Mouse (Mus musculus) Patski (cell line): ENCODE data around the gene Homer3. TPM values are rescaled to one million over a fixed set of nuclear protein-coding genes. Genes with fewer than 3 reads are reported as not detected.

Experiments used
- ATAC-seq: fragments of 100-300 bp; one replicate; pipeline ENCODE4 v1.8.0; 2021
- CTCF ChIA-PET: fragments of 350-600 bp; sonication (Branson Sonifier 250); formaldehyde crosslinking; loops from one replicate; lab custom pipeline; 2022; ENCODE audit warnings: inconsistent platforms; lab: Charles Lee
- POLR2A ChIA-PET: fragments of 350-600 bp; sonication (Branson Sonifier 250); formaldehyde crosslinking; loops from one replicate; lab custom pipeline; 2022; ENCODE audit warnings: antibody characterized with exemption, inconsistent platforms; lab: Charles Lee
- DNase-seq: peaks from one replicate; pipeline ENCODE4 v3.0.0-alpha.2; 2011; ENCODE audit warnings: low read depth, low spot score
- H3K27me3 ChIP-seq: fragments of 371-371 bp; one replicate; pipeline ENCODE4 v1.5.1; 2021
- CTCF ChIP-seq: fragments of 100-300 bp; IDR thresholded peaks from one replicate; pipeline ENCODE4 v1.5.1; 2021
- in situ Hi-C: fragments of 300-500 bp; cut with MboI; formaldehyde crosslinking; loops from 3 replicates; pipeline ENCODE4 v1.11.1; 2018; ENCODE audit warnings: low pct_unique_long_range_greater_than_20kb, mixed read lengths
- polyA plus RNA-seq: library from polyadenylated mRNA; unstranded; gene quantifications from one replicate; pipeline ENCODE4 v1.2.3, GENCODE M21; 2021

The Homer3 gene
- polyA plus RNA-seq, result 67.9 TPM

DNA sequence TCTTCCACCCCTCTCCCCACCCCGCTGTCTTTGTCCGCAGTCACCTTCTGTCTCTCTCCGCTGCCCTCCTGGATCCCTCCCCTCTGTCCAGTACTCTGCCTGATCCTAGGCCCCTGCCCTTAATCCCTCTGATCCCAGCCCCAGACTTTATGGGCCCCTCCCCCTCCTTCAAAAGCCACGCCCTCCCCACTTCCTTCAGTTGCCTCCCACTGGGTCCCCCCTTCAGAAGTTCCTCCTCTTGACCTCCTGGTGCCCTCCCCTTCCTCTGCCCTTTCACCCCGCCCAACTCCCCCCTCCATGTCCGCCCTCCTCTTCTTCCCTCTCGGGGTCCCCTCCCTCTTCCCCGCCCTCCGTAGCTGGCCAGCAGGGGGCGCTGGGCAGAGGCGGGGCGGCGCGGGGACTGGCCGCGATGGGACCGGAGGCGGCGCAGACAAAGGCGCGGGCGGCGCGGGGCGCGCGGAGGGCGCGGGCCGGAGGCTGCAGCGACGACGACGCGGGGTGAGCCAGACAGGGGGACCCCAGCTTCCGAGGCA is at the start of gene Homer3:
Homer3 (plus strand) TSS at position 225 of the 533 bp plus-strand sequence.
- DNase-seq, result peak; percentile 31
- no peaks in the 10 kb centered on the region for H3K27me3 ChIP-seq
- POLR2A ChIA-PET, result interaction anchor here (0.6 to 1.3 kb wide), 2 partner anchors 45 to 48 kb away, joined by 3 read pairs; partner anchors contain the start of gene Armc6
- peak; percentile 81 for ATAC-seq
- in situ Hi-C loops, result no loop called here
- TF ChIP-seq CTCF, result no peak
- CTCF ChIA-PET, result interaction anchor here (1.1 to 2.9 kb wide), 3 partner anchors 10 to 43 kb away, joined by 3 to 11 read pairs (median 6); no protein-coding TSS in a partner anchor

DNA sequence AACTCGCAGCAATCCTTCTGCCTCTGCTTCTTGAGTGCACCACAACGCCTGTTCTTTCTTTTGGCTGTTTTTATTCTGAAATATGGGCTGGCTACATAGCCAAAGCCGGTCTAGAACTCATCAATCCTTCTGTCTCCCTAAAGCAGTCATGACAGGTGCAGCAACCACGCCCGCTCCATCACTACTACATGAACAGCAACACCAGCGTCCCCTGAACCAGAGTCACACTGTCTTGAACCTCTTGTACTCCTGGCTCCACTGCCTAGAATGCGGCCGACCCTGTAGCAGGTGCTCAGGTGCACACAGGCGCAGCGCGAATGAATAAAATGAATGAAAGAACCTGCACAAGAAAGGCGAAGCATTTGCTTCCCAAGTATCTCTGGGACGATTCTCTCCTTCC is 49.0 kb upstream of the Homer3 start:
- DNase-seq (no peak), ATAC-seq (no peak)
- H3K27me3 ChIP-seq, result no peaks in the 10 kb centered on the region
- TF ChIP-seq CTCF, result no peak
- ChIA-PET CTCF (no interaction called here), POLR2A (no interaction called here)
- in situ Hi-C loops, result no loop called here

DNA sequence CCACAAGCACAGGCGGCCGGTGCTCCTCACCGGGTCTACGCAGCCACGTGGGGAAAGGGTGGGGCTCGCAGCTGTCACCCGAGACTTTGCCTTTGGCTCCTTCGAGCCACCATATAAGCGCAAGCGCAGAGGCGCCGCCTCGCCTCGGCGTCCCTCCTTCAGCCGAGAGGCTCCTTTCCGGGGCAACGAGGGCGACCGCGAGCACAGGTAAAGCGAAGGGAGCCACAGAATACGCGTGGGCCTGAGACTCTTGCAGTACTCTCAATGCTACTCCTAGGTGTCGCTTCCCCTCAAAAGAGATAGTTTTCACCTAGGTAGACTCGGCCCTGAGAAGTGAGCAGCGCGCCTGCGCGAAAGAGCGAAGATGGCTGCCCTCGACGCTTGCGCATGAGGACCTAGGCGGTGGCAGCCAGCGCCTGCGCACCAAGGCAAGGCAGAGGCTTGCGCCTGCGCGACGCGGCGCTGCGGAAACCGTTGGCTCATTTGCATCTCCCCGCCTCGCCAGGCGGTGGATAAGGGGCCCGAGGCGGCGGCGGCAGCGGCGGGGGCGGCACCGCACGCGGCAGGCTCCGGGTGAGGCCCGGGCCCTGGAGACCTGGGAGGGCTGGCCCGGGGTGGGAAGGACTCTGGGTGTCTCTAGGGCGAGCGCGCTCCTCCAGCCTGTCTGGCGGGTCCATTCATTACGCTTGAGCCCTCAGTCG is 48.4 kb upstream of the Homer3 start, which contains the start of the genes Sugp2 and Armc6:
Sugp2 (plus strand) TSS at position 147 of the 701 bp plus-strand sequence.
Armc6 (minus strand) TSS at position 387 of the 701 bp plus-strand sequence.
- POLR2A ChIA-PET, result interaction anchor here (0.9 kb wide), 1 partner anchor 49 kb away, joined by 3 read pairs; the partner anchor contains the start of gene Homer3
- H3K27me3 ChIP-seq, result no peaks in the 10 kb centered on the region

DNA sequence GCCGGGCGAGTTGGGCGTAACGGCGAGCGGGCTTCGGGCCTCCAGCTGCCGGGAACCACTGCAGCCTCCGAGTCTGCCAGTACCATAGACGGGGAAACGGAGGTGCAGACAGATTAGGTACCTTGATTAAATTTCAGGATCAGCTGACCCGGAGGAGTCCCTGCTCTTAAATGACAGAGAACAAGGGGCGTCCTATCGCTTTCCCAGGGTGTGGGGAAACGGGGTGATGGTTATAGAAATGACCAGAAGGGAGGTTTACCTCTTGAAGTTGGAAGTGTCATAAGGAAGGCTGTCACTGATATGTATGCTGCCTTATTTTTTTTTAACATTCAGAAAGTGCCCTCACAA is 47.9 kb upstream of the Homer3 start:
- no peak for DNase-seq
- no peak for TF ChIP-seq CTCF
- no peaks in the 10 kb centered on the region for H3K27me3 ChIP-seq
- ATAC-seq, result no peak
- ChIA-PET POLR2A (interaction anchor here (0.9 kb wide), 1 partner anchor 48 kb away, joined by 3 read pairs; the partner anchor contains the start of gene Homer3), CTCF (no interaction called here)
- in situ Hi-C loops, result no loop called here

More for the DNA sequence above, 48.4 kb upstream of the Homer3 start, which contains the start of the genes Sugp2 and Armc6:
- CTCF ChIA-PET, result no interaction called here
- in situ Hi-C loops, result no loop called here
- peak; percentile 91 for ATAC-seq
- no peak for TF ChIP-seq CTCF
- peak; percentile 77 for DNase-seq

DNA sequence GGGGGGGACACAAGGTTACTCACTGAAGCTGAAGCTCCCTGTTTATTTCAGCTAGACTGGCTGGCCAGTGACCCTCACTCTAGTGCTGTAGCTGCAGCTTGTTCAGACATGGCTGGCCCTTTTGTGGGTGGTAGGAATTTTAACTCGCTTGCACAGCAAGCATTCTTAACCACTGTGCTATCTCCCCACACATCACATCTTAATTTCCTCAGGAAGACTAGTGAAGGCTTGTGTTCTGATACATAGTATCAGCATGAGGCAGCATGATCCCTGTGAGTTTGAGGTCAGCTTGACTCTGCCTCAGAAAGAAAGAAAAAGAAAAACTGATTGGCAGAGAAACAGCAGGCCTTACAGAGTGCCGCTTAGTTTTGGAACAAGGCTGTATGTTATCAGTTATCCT is 44.8 kb upstream of the Homer3 start:
- TF ChIP-seq CTCF, result no peak
- in situ Hi-C loops, result no loop called here

DNA sequence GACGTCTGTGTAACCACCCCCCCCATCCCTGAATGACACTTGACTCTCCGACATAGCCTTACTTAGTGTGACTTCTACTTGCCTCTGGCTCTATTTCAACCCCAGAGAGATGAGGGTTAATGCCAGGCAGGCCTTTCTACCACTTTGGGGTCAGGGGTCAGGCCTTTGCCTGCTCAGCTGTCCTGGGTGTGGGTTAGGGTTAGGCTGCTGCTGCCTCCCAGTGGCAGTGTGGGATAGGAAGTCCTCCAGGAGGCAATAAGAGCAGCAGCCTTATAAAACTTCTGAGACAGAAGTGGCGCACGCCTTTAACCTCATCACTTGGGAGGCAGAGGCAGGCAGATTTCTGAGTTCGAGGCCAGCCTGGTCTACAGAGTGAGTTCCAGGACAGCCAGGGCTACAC is 42.0 kb upstream of the Homer3 start:
- in situ Hi-C loops, result no loop called here
- ChIA-PET CTCF (interaction anchor here (1.5 kb wide), 1 partner anchor 40 kb away, joined by 3 read pairs; no protein-coding TSS in a partner anchor), POLR2A (interaction anchor here (0.9 kb wide), 1 partner anchor 42 kb away, joined by 3 read pairs; no protein-coding TSS in a partner anchor)
- ATAC-seq, result no peak
- no peak for DNase-seq
- H3K27me3 ChIP-seq, result no peaks in the 10 kb centered on the region
- TF ChIP-seq CTCF, result no peak

More for the DNA sequence above, 44.8 kb upstream of the Homer3 start:
- ATAC-seq (no peak), DNase-seq (no peak)
- H3K27me3 ChIP-seq, result no peaks in the 10 kb centered on the region
- CTCF ChIA-PET, result no interaction called here
- POLR2A ChIA-PET, result no interaction called here

DNA sequence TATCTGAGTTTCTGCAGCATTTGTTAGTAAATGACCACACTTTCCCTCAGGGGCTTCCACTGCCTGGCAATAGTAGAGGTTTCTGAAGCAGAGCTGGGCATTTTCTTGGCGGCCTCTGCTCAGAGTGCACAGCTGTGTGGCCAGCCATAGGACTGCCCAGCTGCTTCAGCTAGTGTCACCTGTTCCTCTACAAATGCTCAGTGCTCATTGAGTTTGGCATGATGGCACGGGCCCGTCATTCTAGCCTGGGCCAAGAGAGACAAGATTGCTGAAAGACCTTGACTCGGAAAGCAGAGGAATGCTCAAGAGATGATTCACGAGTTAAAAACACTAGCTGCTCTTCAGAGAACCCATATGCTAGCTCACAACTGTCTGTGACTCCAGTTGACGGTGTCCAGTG is 36.0 kb upstream of the Homer3 start:
- in situ Hi-C loops, result no loop called here
- DNase-seq (no peak), ATAC-seq (no peak)
- ChIA-PET POLR2A (no interaction called here), CTCF (no interaction called here)
- no peak for TF ChIP-seq CTCF
- no peaks in the 10 kb centered on the region for H3K27me3 ChIP-seq

DNA sequence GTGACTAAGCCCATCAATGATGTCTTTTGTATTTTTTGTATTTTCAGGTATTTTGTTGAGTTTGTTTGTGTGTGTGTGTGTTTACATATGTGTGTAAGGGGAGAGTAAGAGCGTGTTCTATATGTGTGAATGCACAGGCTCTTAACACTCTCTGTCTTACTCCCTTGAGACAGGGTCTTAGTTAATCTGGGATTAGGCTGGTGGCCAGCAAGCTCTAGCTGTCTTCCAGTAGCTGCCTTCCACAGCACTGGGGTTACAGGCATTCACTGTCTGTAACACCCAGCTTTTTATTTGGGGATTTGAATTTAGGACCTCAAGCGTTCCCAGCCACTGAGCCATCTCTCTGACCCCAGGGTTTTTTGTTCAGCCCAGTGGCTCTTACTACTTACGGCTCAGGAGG is 34.8 kb upstream of the Homer3 start:
- ChIA-PET CTCF (no interaction called here), POLR2A (no interaction called here)
- H3K27me3 ChIP-seq, result no peaks in the 10 kb centered on the region
- TF ChIP-seq CTCF, result no peak
- in situ Hi-C loops, result no loop called here
- no peak for ATAC-seq
- no peak for DNase-seq

DNA sequence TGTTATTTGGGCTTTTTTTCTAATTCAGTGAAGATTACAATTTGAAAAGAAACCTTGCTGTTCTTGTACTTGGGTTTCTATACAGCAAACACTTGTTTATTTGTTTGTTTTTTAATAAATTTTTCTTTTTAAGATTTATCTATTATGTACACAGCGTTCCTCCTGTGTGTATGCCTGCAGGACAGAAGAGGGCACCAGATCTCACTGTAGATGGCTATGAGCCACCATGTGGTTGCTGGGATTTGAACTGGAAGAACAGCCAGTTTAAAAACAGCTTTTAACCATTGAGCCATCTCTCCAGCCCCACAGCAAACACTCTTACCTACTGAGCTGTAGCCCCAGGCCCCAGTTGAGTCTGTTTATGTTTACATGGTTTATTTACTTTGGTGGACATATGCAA is 28.0 kb upstream of the Homer3 start:
- no peak for DNase-seq
- in situ Hi-C loops, result no loop called here
- no peak for TF ChIP-seq CTCF
- POLR2A ChIA-PET, result no interaction called here
- CTCF ChIA-PET, result no interaction called here
- no peak for ATAC-seq
- no peaks in the 10 kb centered on the region for H3K27me3 ChIP-seq

DNA sequence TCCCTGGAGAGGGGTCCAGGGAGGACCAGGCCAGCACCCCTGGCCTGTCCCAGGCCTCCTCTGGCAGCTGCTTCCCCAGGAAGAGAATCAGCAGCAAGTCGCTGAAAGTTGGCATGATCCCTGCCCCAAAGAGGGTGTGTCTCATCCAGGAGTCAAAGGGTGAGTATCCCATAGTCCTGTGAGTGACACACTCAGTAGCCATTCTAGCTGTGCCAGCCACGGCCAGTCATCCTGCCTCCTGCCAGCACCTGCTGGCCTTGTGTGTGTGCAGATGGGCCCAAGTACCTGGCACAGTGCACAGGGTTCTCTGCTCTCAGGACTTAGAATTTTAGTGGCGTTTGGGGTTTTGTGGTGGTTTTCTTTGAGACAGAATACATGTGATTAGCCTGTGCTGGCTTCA is 25.2 kb upstream of the Homer3 start:
- TF ChIP-seq CTCF, result no peak
- CTCF ChIA-PET, result interaction anchor here (1.1 to 1.2 kb wide), 2 partner anchors 12 kb away, joined by 3 read pairs; no protein-coding TSS in a partner anchor

DNA sequence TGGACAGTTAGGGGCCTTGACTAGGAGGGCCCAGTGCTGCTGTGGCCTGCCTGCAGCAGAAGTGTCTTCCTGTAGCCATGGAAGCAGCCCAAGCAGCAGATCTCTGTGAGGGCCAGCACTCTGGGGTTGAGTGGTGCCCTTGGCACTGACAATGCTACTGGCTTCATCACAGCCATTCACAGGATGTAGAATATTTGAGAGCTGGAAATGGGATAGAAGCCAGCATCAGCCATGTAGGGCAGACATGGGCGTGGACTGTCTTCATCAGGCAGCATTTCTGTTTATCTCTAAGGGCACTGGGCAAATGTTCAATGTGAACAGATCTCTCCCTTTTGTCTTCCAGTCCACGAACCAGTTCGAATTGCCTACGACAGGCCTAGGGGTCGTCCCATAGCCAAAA is 24.0 kb upstream of the Homer3 start:
- no peaks in the 10 kb centered on the region for H3K27me3 ChIP-seq
- POLR2A ChIA-PET, result no interaction called here
- in situ Hi-C loops, result no loop called here
- no peak for TF ChIP-seq CTCF
- DNase-seq, result no peak
- CTCF ChIA-PET, result interaction anchor here (1.2 kb wide), 1 partner anchor 11 kb away, joined by 3 read pairs; no protein-coding TSS in a partner anchor
- no peak for ATAC-seq

More for the DNA sequence above, 25.2 kb upstream of the Homer3 start:
- ATAC-seq (no peak), DNase-seq (no peak)
- POLR2A ChIA-PET, result no interaction called here
- no peaks in the 10 kb centered on the region for H3K27me3 ChIP-seq
- in situ Hi-C loops, result no loop called here
